Mouse (Mus musculus) midbrain, embryonic 15.5 days (tissue): ENCODE measurements around the gene Capza2. TPM values are rescaled to one million over a fixed set of nuclear protein-coding genes. Genes with fewer than 3 reads are reported as not detected.

Experiments used
- ATAC-seq: fragments of 200-750 bp; cut with Nextera tagmentation; replicated peaks from 2 replicates; pipeline ENCODE4 v1.8.0; 2017; ENCODE audit warnings: moderate TSS enrichment
- H3K27ac ChIP-seq: fragments of 300-500 bp; sonication (generic); 2 replicates; pipeline ENCODE4 v1.5.1; 2015; ENCODE audit warnings: mild to moderate bottlenecking, inconsistent platforms
- H3K27me3 ChIP-seq: fragments of 300-500 bp; sonication (generic); replicated peaks from 2 replicates; pipeline ENCODE4 v1.6.1; 2015; ENCODE audit warnings: inconsistent platforms
- H3K36me3 ChIP-seq: fragments of 300-500 bp; sonication (generic); replicated peaks from 2 replicates; pipeline ENCODE4 v1.6.1; 2015; ENCODE audit warnings: inconsistent platforms
- H3K4me1 ChIP-seq: fragments of 300-500 bp; sonication (generic); 2 replicates; pipeline ENCODE4 v1.6.1; 2015; ENCODE audit warnings: inconsistent platforms
- H3K4me2 ChIP-seq: fragments of 300-500 bp; sonication (generic); 2 replicates; pipeline ENCODE4 v1.6.1; 2015; ENCODE audit warnings: inconsistent platforms, mild to moderate bottlenecking, moderate library complexity
- H3K4me3 ChIP-seq: fragments of 300-500 bp; sonication (generic); 2 replicates; pipeline ENCODE4 v1.5.1; 2015; ENCODE audit warnings: mild to moderate bottlenecking, inconsistent platforms
- H3K9ac ChIP-seq: fragments of 300-500 bp; sonication (generic); 2 replicates; pipeline ENCODE4 v1.6.1; 2015; ENCODE audit warnings: mild to moderate bottlenecking, inconsistent platforms
- H3K9me3 ChIP-seq: fragments of 300-500 bp; sonication (generic); 2 replicates; pipeline ENCODE4 v1.6.1; 2016; ENCODE audit warnings: inconsistent platforms
- WGBS: fragments of 180-500 bp; shearing (Covaris S2); methylation state at CpG from one replicate; pipeline ENCODE4 v1.1.7; 2015; ENCODE audit warnings: mixed read lengths; 5-methylcytosine and 5-hydroxymethylcytosine counted together
- polyA plus RNA-seq: library from polyadenylated mRNA; unstranded; fragments of >200 nt; fragmentation: Nextera tagmentation; extraction: Ambion mirVana; gene quantifications from 2 replicates; pipeline ENCODE4 v1.2.1, GENCODE M21; 2015

Gene Capza2
- polyA plus RNA-seq, 1 experiment from 2014 or later = 224 TPM

DNA sequence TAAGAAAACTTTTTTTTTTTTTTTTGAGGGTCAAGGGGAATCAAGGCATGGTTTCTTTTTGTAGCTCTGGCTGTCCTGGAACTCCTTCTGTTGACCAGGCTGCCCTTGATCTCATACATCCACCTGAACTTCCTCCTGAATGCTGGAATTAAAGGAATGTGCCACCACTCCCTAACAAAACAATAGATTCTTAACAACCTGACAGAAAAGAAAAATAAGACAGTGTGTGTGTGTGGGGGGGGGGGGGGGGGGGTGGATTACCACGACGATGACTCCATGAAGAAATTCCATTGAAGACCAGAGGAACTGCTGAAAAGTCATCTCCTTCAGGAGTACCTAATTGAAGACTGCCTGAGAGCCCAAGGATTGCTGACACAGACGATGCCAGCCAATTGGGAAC, 14.6 kb upstream of the Capza2 start:
- ATAC-seq = no peak
- Histone ChIP-seq H3K27ac (no peak overlapping the region), H3K9me3 (no peaks in the 10 kb centered on the region), H3K4me2 (no peak overlapping the region), H3K27me3 (no peaks in the 10 kb centered on the region), H3K4me1 (no peaks in the 10 kb centered on the region), H3K9ac (no peak overlapping the region), H3K36me3 (no peaks in the 10 kb centered on the region), H3K4me3 (no peak overlapping the region)
- 65% methylated on average over 3 of the region's 3 CpGs for WGBS

- WGBS = 62% methylated on average over 6 of the region's 6 CpGs
- Histone ChIP-seq H3K4me1 (peaks cover 3% of the 10 kb centered on the region; the same call in 1 of the 2 replicates), H3K9ac (no peak overlapping the region), H3K9me3 (no peaks in the 10 kb centered on the region), H3K4me2 (no peak overlapping the region), H3K4me3 (no peak overlapping the region), H3K27me3 (no peaks in the 10 kb centered on the region), H3K36me3 (no peaks in the 10 kb centered on the region), H3K27ac (no peak overlapping the region)
- ATAC-seq = no peak
Measured at GRCm38 (mm10) chr6:17628701-17629455, 7.2 kb upstream of the Capza2 start.

GRCm38 (mm10) chr6:17629756-17630155, 6.3 kb upstream of the Capza2 start:
- H3K36me3 ChIP-seq = no peaks in the 10 kb centered on the region
- H3K27ac ChIP-seq = no peak overlapping the region
- no peaks in the 10 kb centered on the region for H3K9me3 ChIP-seq
- no peak overlapping the region for H3K4me2 ChIP-seq
- no peak for ATAC-seq
- H3K4me1 ChIP-seq = peaks cover 3% of the 10 kb centered on the region; the same call in 1 of the 2 replicates
- no peaks in the 10 kb centered on the region for H3K27me3 ChIP-seq
- H3K9ac ChIP-seq = no peak overlapping the region
- H3K4me3 ChIP-seq = no peak overlapping the region
- 62% methylated on average over 5 of the region's 5 CpGs for WGBS

- WGBS = 82% methylated on average over 5 of the region's 5 CpGs
- H3K4me2 ChIP-seq = no peak overlapping the region
- H3K36me3 ChIP-seq = no peaks in the 10 kb centered on the region
- no peak overlapping the region for H3K27ac ChIP-seq
- no peaks in the 10 kb centered on the region for H3K9me3 ChIP-seq
- ATAC-seq = no peak
- H3K27me3 ChIP-seq = no peaks in the 10 kb centered on the region
- no peak overlapping the region for H3K9ac ChIP-seq
- H3K4me3 ChIP-seq = no peak overlapping the region
- peaks cover 3% of the 10 kb centered on the region; the same call in 1 of the 2 replicates for H3K4me1 ChIP-seq
Measured at GRCm38 (mm10) chr6:17631611-17632010, 4.4 kb upstream of the Capza2 start.

- ATAC-seq = no peak
- no peak overlapping the region for H3K9ac ChIP-seq
- WGBS = 80% methylated on average over 3 of the region's 3 CpGs
Measured at GRCm38 (mm10) chr6:17633819-17634218, 2.2 kb upstream of the Capza2 start.

DNA sequence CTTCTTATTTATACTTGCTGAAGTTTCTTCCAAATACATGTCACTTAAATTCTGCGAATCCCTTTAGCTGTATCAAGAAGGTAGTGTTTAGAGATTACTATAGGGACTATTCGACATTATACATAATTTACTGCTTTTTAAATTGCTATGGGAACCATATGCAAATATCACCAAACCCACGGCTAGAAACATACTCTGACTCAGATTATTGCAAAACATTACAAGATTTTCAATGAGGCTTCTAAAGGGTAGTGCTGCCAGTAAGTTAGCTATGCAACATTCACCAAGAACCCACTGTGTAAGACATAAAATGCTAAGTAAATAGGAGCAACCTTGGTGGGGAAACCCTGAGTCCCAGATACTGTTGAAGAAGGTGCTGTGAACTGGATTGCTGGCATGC, 1.0 kb upstream of the Capza2 start:
- H3K4me3 ChIP-seq = no peak overlapping the region
- H3K27ac ChIP-seq = no peak overlapping the region
- H3K9me3 ChIP-seq = no peaks in the 10 kb centered on the region
- H3K36me3 ChIP-seq = no peaks in the 10 kb centered on the region
- no peak overlapping the region for H3K9ac ChIP-seq
- 71% methylated on average over 3 of the region's 3 CpGs for WGBS
- H3K4me1 ChIP-seq = peaks cover 13% of the 10 kb centered on the region
- ATAC-seq = no peak
- no peaks in the 10 kb centered on the region for H3K27me3 ChIP-seq
- no peak overlapping the region for H3K4me2 ChIP-seq

More at GRCm38 (mm10) chr6:17633819-17634218, 2.2 kb upstream of the Capza2 start:
- no peaks in the 10 kb centered on the region for H3K36me3 ChIP-seq
- H3K4me3 ChIP-seq = no peak overlapping the region
- no peaks in the 10 kb centered on the region for H3K9me3 ChIP-seq
- H3K27me3 ChIP-seq = no peaks in the 10 kb centered on the region
- no peak overlapping the region for H3K27ac ChIP-seq
- H3K4me2 ChIP-seq = no peak overlapping the region
- H3K4me1 ChIP-seq = peaks cover 11% of the 10 kb centered on the region

- Histone ChIP-seq H3K4me1 (peaks cover 15% of the 10 kb centered on the region), H3K36me3 (no peaks in the 10 kb centered on the region), H3K27me3 (no peaks in the 10 kb centered on the region), H3K9me3 (no peaks in the 10 kb centered on the region), H3K9ac (peak overlapping the region; percentile 93), H3K4me3 (peak overlapping the region; percentile 78), H3K4me2 (peak overlapping the region; percentile 51), H3K27ac (peak overlapping the region; percentile 95)
- under 1% methylated on average over 35 of the region's 45 CpGs for WGBS
- ATAC-seq = peak; percentile 97
Measured at GRCm38 (mm10) chr6:17636764-17637170, 733 bp downstream of the Capza2 start.

- Histone ChIP-seq H3K9ac (peak overlapping the region; percentile 93), H3K4me1 (peaks cover 15% of the 10 kb centered on the region), H3K27me3 (no peaks in the 10 kb centered on the region), H3K4me2 (peak overlapping the region; percentile 60), H3K9me3 (no peaks in the 10 kb centered on the region), H3K4me3 (peak overlapping the region; percentile 78), H3K27ac (peak overlapping the region; percentile 95), H3K36me3 (no peaks in the 10 kb centered on the region)
- peak; percentile 93 for ATAC-seq
- under 1% methylated on average over 60 of the region's 62 CpGs for WGBS
Measured at GRCm38 (mm10) chr6:17637205-17638203, 1.5 kb downstream of the Capza2 start.

GRCm38 (mm10) chr6:17640031-17640430, 4.0 kb downstream of the Capza2 start:
- H3K4me1 ChIP-seq = peaks cover 15% of the 10 kb centered on the region
- H3K27ac ChIP-seq = no peak overlapping the region
- H3K27me3 ChIP-seq = no peaks in the 10 kb centered on the region
- H3K36me3 ChIP-seq = no peaks in the 10 kb centered on the region
- no peak overlapping the region for H3K4me2 ChIP-seq
- H3K9me3 ChIP-seq = no peaks in the 10 kb centered on the region
- 91% methylated on average over 9 of the region's 9 CpGs for WGBS
- H3K9ac ChIP-seq = no peak overlapping the region
- no peak for ATAC-seq
- H3K4me3 ChIP-seq = no peak overlapping the region

- no peak overlapping the region for H3K4me2 ChIP-seq
- no peak overlapping the region for H3K4me3 ChIP-seq
- WGBS = 63% methylated on average over 3 of the region's 3 CpGs
- no peaks in the 10 kb centered on the region for H3K27me3 ChIP-seq
- no peak overlapping the region for H3K9ac ChIP-seq
- H3K36me3 ChIP-seq = no peaks in the 10 kb centered on the region
- peaks cover 15% of the 10 kb centered on the region for H3K4me1 ChIP-seq
- ATAC-seq = no peak
- H3K27ac ChIP-seq = no peak overlapping the region
- no peaks in the 10 kb centered on the region for H3K9me3 ChIP-seq
Measured at GRCm38 (mm10) chr6:17642739-17643138, 6.7 kb downstream of the Capza2 start.

DNA sequence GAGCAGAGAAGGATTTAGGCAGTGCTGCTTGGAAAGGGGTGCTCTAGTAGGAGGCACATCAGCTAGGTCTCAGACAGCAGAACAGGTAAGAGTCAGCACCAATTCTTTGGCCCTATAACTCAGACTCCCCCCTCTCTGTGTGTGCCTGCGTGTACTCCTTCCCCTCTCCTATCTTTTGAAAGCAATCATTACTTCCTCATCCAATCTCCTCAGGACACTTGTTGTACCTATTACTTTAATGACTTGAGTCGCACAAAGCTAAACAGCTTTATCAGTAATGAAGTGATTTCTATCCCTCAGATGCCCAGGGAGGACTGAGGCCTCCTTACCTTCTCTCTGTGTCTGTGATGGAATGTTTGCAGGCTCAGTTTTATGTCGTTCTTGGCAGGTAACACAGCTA, 10.1 kb downstream of the Capza2 start:
- no peak overlapping the region for H3K4me2 ChIP-seq

DNA sequence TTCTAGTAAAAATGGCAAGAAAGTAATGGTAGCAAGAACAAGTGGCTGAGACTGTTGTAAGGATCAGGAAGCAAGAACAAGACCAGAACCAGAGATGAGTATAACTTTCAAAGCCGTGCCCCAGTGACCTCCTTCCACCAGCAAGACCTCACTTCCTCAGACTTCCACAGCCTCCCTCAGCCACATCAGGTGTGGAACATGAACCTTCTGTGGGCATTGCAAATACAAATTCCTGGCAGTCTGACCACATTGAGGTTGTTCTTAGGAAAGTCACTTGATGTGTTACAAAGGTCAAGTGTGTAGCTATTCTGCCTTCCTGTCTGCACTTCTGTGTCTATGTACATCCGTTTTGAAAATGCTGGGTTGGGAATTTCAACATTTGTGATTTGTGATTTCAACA, 16.1 kb downstream of the Capza2 start:
- H3K27ac ChIP-seq = no peak overlapping the region
- no peak for ATAC-seq
- H3K36me3 ChIP-seq = peaks cover 8% of the 10 kb centered on the region; the same call in 1 of the 2 replicates
- H3K27me3 ChIP-seq = no peaks in the 10 kb centered on the region
- H3K9ac ChIP-seq = no peak overlapping the region
- H3K4me1 ChIP-seq = no peaks in the 10 kb centered on the region
- H3K4me2 ChIP-seq = no peak overlapping the region
- 90% methylated on average over 2 of the region's 2 CpGs for WGBS
- no peaks in the 10 kb centered on the region for H3K9me3 ChIP-seq
- H3K4me3 ChIP-seq = no peak overlapping the region

More for the DNA sequence above, 10.1 kb downstream of the Capza2 start:
- no peaks in the 10 kb centered on the region for H3K27me3 ChIP-seq
- 81% methylated on average over 3 of the region's 3 CpGs for WGBS
- H3K9me3 ChIP-seq = no peaks in the 10 kb centered on the region
- no peak overlapping the region for H3K9ac ChIP-seq
- H3K4me3 ChIP-seq = no peak overlapping the region
- 0 out of 2 replicates have a peak, but pooled peaks cover 3% of the 10 kb centered on the region for H3K36me3 ChIP-seq
- no peak overlapping the region for H3K27ac ChIP-seq
- no peaks in the 10 kb centered on the region for H3K4me1 ChIP-seq
- no peak for ATAC-seq
